Mouse (Mus musculus) heart, embryonic 16.5 days (tissue): ENCODE data around the gene Plppr1. TPM values are rescaled to one million over a fixed set of nuclear protein-coding genes. Genes with fewer than 3 reads are reported as not detected.

Experiments
- ATAC-seq: fragments of 200-750 bp; cut with Nextera tagmentation; replicated peaks from 2 replicates; pipeline ENCODE4 v1.8.0; 2017; ENCODE audit warnings: moderate number of reproducible peaks; ENCODE audit not compliant: insufficient read depth, low FRiP score; ENCODE audit errors: extremely low read depth
- H3K27ac ChIP-seq: fragments of 300-500 bp; sonication (generic); 2 replicates; pipeline ENCODE4 v1.5.1; 2014; ENCODE audit warnings: mild to moderate bottlenecking, low read length, control low read depth, moderate library complexity
- H3K27me3 ChIP-seq: fragments of 300-500 bp; sonication (generic); 2 replicates; pipeline ENCODE4 v1.6.1; 2014; ENCODE audit warnings: low read length, mixed read lengths; ENCODE audit not compliant: control insufficient read depth, insufficient read depth
- H3K36me3 ChIP-seq: fragments of 300-500 bp; sonication (generic); 2 replicates; pipeline ENCODE4 v1.6.1; 2014; ENCODE audit not compliant: control insufficient read depth, insufficient read depth
- H3K4me1 ChIP-seq: fragments of 300-500 bp; sonication (generic); 2 replicates; pipeline ENCODE4 v1.6.1; 2014; ENCODE audit warnings: low read length, mixed read lengths; ENCODE audit not compliant: control insufficient read depth, insufficient read depth
- H3K4me2 ChIP-seq: fragments of 300-500 bp; sonication (generic); 2 replicates; pipeline ENCODE4 v1.6.1; 2014; ENCODE audit warnings: low read depth, mild to moderate bottlenecking, control low read depth, low read length
- H3K4me3 ChIP-seq: fragments of 300-500 bp; sonication (generic); 2 replicates; pipeline ENCODE4 v1.5.1; 2014; ENCODE audit warnings: mild to moderate bottlenecking, control low read depth, low read length
- H3K9ac ChIP-seq: fragments of 300-500 bp; sonication (generic); 2 replicates; pipeline ENCODE4 v1.6.1; 2014; ENCODE audit warnings: low read length, control low read depth
- H3K9me3 ChIP-seq: fragments of 300-500 bp; sonication (generic); replicated peaks from 2 replicates; pipeline ENCODE4 v1.6.1; 2016; ENCODE audit warnings: low read length; ENCODE audit not compliant: control insufficient read depth
- WGBS: fragments of 180-500 bp; shearing (Covaris S2); extraction: QIAGEN DNeasy Blood & Tissue Kit; methylation state at CpG from one replicate; pipeline ENCODE4 v1.1.7; 2014; 5-methylcytosine and 5-hydroxymethylcytosine counted together
- polyA plus RNA-seq: library from polyadenylated mRNA; unstranded; fragments of >200 nt; fragmentation: Nextera tagmentation; extraction: Ambion mirVana; gene quantifications from 2 replicates; pipeline ENCODE4 v1.2.1, GENCODE M21; 2015

Plppr1 gene
- polyA plus RNA-seq, 1 experiment from 2014 or later = 5.4 TPM

- 89% methylated on average over 2 of the region's 2 CpGs for WGBS
- no peaks in the 10 kb centered on the region for H3K27me3 ChIP-seq
- no peaks in the 10 kb centered on the region for H3K4me1 ChIP-seq
- no peaks in the 10 kb centered on the region for H3K9me3 ChIP-seq
- H3K9ac ChIP-seq = no peak overlapping the region
- no peak overlapping the region for H3K4me3 ChIP-seq
- H3K27ac ChIP-seq = no peak overlapping the region
- H3K36me3 ChIP-seq = no peaks in the 10 kb centered on the region
- no peak overlapping the region for H3K4me2 ChIP-seq
- no peak for ATAC-seq
These were observed 90.2 kb downstream of the Plppr1 start for GRCm38 (mm10) chr4:49149251-49149650.

- H3K4me3 ChIP-seq = no peak overlapping the region
- H3K4me1 ChIP-seq = no peaks in the 10 kb centered on the region
- no peak; the same call in 1 of the 2 replicates for ATAC-seq
- H3K27ac ChIP-seq = no peak overlapping the region
- no peak overlapping the region for H3K4me2 ChIP-seq
- H3K9me3 ChIP-seq = no peaks in the 10 kb centered on the region
- no peak overlapping the region for H3K9ac ChIP-seq
- no peaks in the 10 kb centered on the region for H3K36me3 ChIP-seq
- no peaks in the 10 kb centered on the region for H3K27me3 ChIP-seq
- 33% methylated on average over 5 of the region's 5 CpGs for WGBS
These were observed 94.8 kb downstream of the Plppr1 start for GRCm38 (mm10) chr4:49153849-49154248.

- WGBS = 71% methylated on average over 1 of the region's 1 CpGs
- H3K9me3 ChIP-seq = no peaks in the 10 kb centered on the region
- no peak for ATAC-seq
- no peaks in the 10 kb centered on the region for H3K36me3 ChIP-seq
- H3K4me2 ChIP-seq = no peak overlapping the region
- H3K27me3 ChIP-seq = no peaks in the 10 kb centered on the region
- no peak overlapping the region for H3K4me3 ChIP-seq
- H3K4me1 ChIP-seq = no peaks in the 10 kb centered on the region
- no peak overlapping the region for H3K27ac ChIP-seq
- no peak overlapping the region for H3K9ac ChIP-seq
These were observed 97.7 kb downstream of the Plppr1 start for GRCm38 (mm10) chr4:49156781-49157180.

GRCm38 (mm10) chr4:49163285-49163684, 104.2 kb downstream of the Plppr1 start:
- no peaks in the 10 kb centered on the region for H3K4me1 ChIP-seq
- 81% methylated on average over 3 of the region's 3 CpGs for WGBS
- no peaks in the 10 kb centered on the region for H3K9me3 ChIP-seq
- H3K9ac ChIP-seq = no peak overlapping the region
- H3K36me3 ChIP-seq = no peaks in the 10 kb centered on the region
- H3K27ac ChIP-seq = no peak overlapping the region
- no peak overlapping the region for H3K4me2 ChIP-seq
- no peak overlapping the region for H3K4me3 ChIP-seq
- no peak for ATAC-seq
- no peaks in the 10 kb centered on the region for H3K27me3 ChIP-seq

- Histone ChIP-seq H3K9ac (no peak overlapping the region), H3K27me3 (no peaks in the 10 kb centered on the region), H3K4me3 (no peak overlapping the region), H3K4me2 (no peak overlapping the region), H3K4me1 (peaks cover 3% of the 10 kb centered on the region; the same call in 1 of the 2 replicates), H3K36me3 (no peaks in the 10 kb centered on the region), H3K9me3 (no peaks in the 10 kb centered on the region), H3K27ac (no peak overlapping the region)
- ATAC-seq = no peak
- 75% methylated on average over 3 of the region's 3 CpGs for WGBS
These were observed 107.3 kb downstream of the Plppr1 start for GRCm38 (mm10) chr4:49166391-49166790.

GRCm38 (mm10) chr4:49167030-49167429, 108.0 kb downstream of the Plppr1 start:
- Histone ChIP-seq H3K9ac (no peak overlapping the region), H3K27me3 (no peaks in the 10 kb centered on the region), H3K9me3 (no peaks in the 10 kb centered on the region), H3K36me3 (no peaks in the 10 kb centered on the region), H3K27ac (no peak overlapping the region), H3K4me1 (peaks cover 3% of the 10 kb centered on the region; the same call in 1 of the 2 replicates), H3K4me3 (no peak overlapping the region), H3K4me2 (no peak overlapping the region)
- no peak for ATAC-seq
- WGBS = 73% methylated on average over 5 of the region's 5 CpGs

GRCm38 (mm10) chr4:49169498-49169897, 110.4 kb downstream of the Plppr1 start:
- H3K9me3 ChIP-seq = no peaks in the 10 kb centered on the region
- no peak overlapping the region for H3K27ac ChIP-seq
- no peak for ATAC-seq
- H3K9ac ChIP-seq = no peak overlapping the region
- no peak overlapping the region for H3K4me2 ChIP-seq
- H3K4me1 ChIP-seq = peaks cover 3% of the 10 kb centered on the region; the same call in 1 of the 2 replicates
- no peaks in the 10 kb centered on the region for H3K27me3 ChIP-seq
- 22% methylated on average over 1 of the region's 1 CpGs for WGBS
- no peak overlapping the region for H3K4me3 ChIP-seq
- H3K36me3 ChIP-seq = no peaks in the 10 kb centered on the region

- 75% methylated on average over 2 of the region's 2 CpGs for WGBS
- no peak for ATAC-seq
- no peak overlapping the region for H3K9ac ChIP-seq
These were observed 119.0 kb downstream of the Plppr1 start for GRCm38 (mm10) chr4:49178101-49178500.

GRCm38 (mm10) chr4:49178891-49179290, 119.8 kb downstream of the Plppr1 start:
- no peaks in the 10 kb centered on the region for H3K4me1 ChIP-seq
- ATAC-seq = no peak
- H3K36me3 ChIP-seq = no peaks in the 10 kb centered on the region
- no peak overlapping the region for H3K9ac ChIP-seq
- 75% methylated on average over 3 of the region's 3 CpGs for WGBS
- H3K9me3 ChIP-seq = no peaks in the 10 kb centered on the region
- H3K27ac ChIP-seq = no peak overlapping the region
- H3K27me3 ChIP-seq = no peaks in the 10 kb centered on the region
- no peak overlapping the region for H3K4me3 ChIP-seq
- no peak overlapping the region for H3K4me2 ChIP-seq

More at GRCm38 (mm10) chr4:49178101-49178500, 119.0 kb downstream of the Plppr1 start:
- no peak overlapping the region for H3K4me3 ChIP-seq
- no peaks in the 10 kb centered on the region for H3K27me3 ChIP-seq
- H3K27ac ChIP-seq = no peak overlapping the region
- H3K4me2 ChIP-seq = no peak overlapping the region
- H3K4me1 ChIP-seq = no peaks in the 10 kb centered on the region
- no peaks in the 10 kb centered on the region for H3K36me3 ChIP-seq
- H3K9me3 ChIP-seq = no peaks in the 10 kb centered on the region
